Mouse (Mus musculus) brain, embryonic 18.5 days (tissue): ENCODE measurements at regions not wholly inside any gene's neighbourhood (a gene's known extent, or its start where the extent isn't known, plus 50 kb on each side); places are given as distances from the start of the nearest gene placed in this dataset.

ENCODE experiments used
- DNase-seq: peaks from one replicate; pipeline ENCODE4 v3.0.0-alpha.2; 2012; ENCODE audit warnings: low read depth, low spot score

GRCm38 (mm10) chrX:77009336-77009735, 406.6 kb upstream of the Cldn34d start:
- no peak for DNase-seq

GRCm38 (mm10) chrX:77013890-77014289, 411.2 kb upstream of the Cldn34d start:
- DNase-seq: no peak

- peak; percentile 43 for DNase-seq
These were observed 448.0 kb upstream of the Cldn34d start for GRCm38 (mm10) chrX:77050401-77051381.

- no peak for DNase-seq
These were observed 449.3 kb upstream of the Cldn34d start for GRCm38 (mm10) chrX:77052036-77052435.

- DNase-seq: peak; percentile 36
These were observed 431.0 kb upstream of the Tbl1x start for GRCm38 (mm10) chrX:77079776-77080175.

GRCm38 (mm10) chrX:77082716-77083115, 428.1 kb upstream of the Tbl1x start:
- DNase-seq: no peak

GRCm38 (mm10) chrX:77121761-77122160, 389.1 kb upstream of the Tbl1x start:
- no peak for DNase-seq
